20 mouse cellular contexts compared by ENCODE assay signal in the genomic region with DNA sequence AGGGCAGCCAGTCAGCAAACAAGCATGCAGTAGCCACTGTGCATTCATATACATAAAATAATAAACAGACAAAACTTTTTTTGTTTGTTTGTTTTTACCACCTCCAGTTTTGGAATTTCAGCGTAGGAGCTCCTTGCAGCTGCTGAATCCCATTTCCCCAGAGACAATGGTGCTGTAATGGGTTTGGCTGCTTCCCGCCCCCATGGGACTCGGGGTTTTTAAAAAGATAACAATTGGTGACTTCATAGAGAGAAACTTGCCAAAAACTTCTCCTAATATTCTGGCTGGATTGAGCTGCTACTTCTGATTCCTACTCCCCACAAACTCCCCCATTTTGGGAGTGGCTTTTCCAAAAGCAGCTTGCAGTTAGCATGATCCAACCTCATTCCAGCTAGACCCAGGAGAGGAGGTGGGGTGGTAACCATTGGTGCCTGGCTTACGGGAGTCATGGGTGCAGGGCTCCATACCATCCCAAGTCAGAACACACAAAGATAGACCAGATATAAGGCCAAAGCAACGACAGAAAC. TPM values are rescaled to one million over a fixed set of nuclear protein-coding genes. Genes with fewer than 3 reads are reported as not detected.
A peak's percentile ranks its signal among the peaks of the same experiment; 100 is the strongest.
DNase-seq lines count a peak whose midpoint lies in the region; ATAC-seq and TF ChIP-seq lines count a peak whose summit lies in the region.
"Had no signal": no experiment of that assay in that cellular context is flagged by ENCODE, and none has a peak within 500 bp of the region (broad histone marks: within the 10 kb centered on the region; RNA-seq: fewer than 3 reads in every experiment).

No protein-coding gene starts in this region.

- no peaks in the 10 kb centered on the region for H3K27me3 ChIP-seq in heart, adult 2 months (ENCODE audit: control insufficient read depth, insufficient read depth, low read length)
- H3K27me3 ChIP-seq in heart, embryonic 12.5 days (replicated peaks) = no peaks in the 10 kb centered on the region
- H3K27me3 ChIP-seq: limb, embryonic 15.5 days had no signal

- TF ChIP-seq CTCF in heart, adult 2 months (IDR thresholded peaks at IDR 0.05) = no peak

- H3K79me2 ChIP-seq in heart, adult 2 months (replicated peaks; ENCODE audit: control insufficient read depth, insufficient read depth, low read length) = no peaks in the 10 kb centered on the region

- no peak overlapping the region for H3K27ac ChIP-seq in heart, adult 2 months
- H3K27ac ChIP-seq in heart, embryonic 12.5 days (ENCODE audit: poor library complexity, severe bottlenecking) = no peak overlapping the region
- H3K27ac ChIP-seq: limb, embryonic 15.5 days had no signal

- intact Hi-C loops in heart, adult 2 months (cut with DNase I) = no loop called here
- intact Hi-C loops in gastrocnemius, postnatal 14 days (cut with DNase I; ENCODE audit: low total_unique reads) = no loop called here

- peak; percentile 74 to 77 for DNase-seq in heart, adult 2 months
- peak; percentile 19 for DNase-seq in ovary, postnatal 14 days (ENCODE audit: low spot score)
- no peak for DNase-seq in ovary, adult 18-20 months (ENCODE audit: low spot score)
- DNase-seq in gastrocnemius, postnatal 14 days = peak; percentile 67
- peak; percentile 75 for DNase-seq in heart, postnatal 4 days
- DNase-seq in right cerebral cortex, adult 2 months (ENCODE audit: low spot score in 2 of 2) = no peak
- DNase-seq in lung, postnatal 4 days = no peak
- DNase-seq: cerebellum, postnatal 10 days; lung, adult 18-20 months; right cerebral cortex, postnatal 4 days had no signal

- 45% methylated on average over 5 of the region's 5 CpGs for WGBS in heart, adult 2 months
- WGBS in heart, embryonic 12.5 days = 57% methylated on average over 5 of the region's 5 CpGs

- H3K9me3 ChIP-seq in heart, embryonic 12.5 days (replicated peaks) = no peaks in the 10 kb centered on the region
- H3K9me3 ChIP-seq: limb, embryonic 15.5 days had no signal

- H3K36me3 ChIP-seq in heart, adult 2 months (ENCODE audit: control insufficient read depth, insufficient read depth, low read length) = no peaks in the 10 kb centered on the region
- no peaks in the 10 kb centered on the region for H3K36me3 ChIP-seq in heart, embryonic 12.5 days
- H3K36me3 ChIP-seq: limb, embryonic 15.5 days had no signal

- no peak for TF ChIP-seq POLR2A in heart, adult 2 months (IDR thresholded peaks at IDR 0.05; ENCODE audit: insufficient read depth, low read depth, low read length)

- TF ChIP-seq EP300 in heart, adult 2 months (IDR thresholded peaks at IDR 0.05; ENCODE audit: insufficient read depth, low read depth, low read length) = 0 out of 2 replicates have a peak, but pooled peaks have one; percentile 27

- H3K4me2 ChIP-seq in heart, embryonic 12.5 days = no peak overlapping the region
- H3K4me2 ChIP-seq: limb, embryonic 15.5 days had no signal

- no peak overlapping the region for H3K4me3 ChIP-seq in heart, adult 2 months
- H3K4me3 ChIP-seq in heart, embryonic 12.5 days = no peak overlapping the region
- H3K4me3 ChIP-seq: limb, embryonic 15.5 days had no signal

- no peak for ATAC-seq in heart, embryonic 12.5 days (ENCODE audit: insufficient number of reproducible peaks, low FRiP score)

- no peak overlapping the region for H3K9ac ChIP-seq in heart, adult 2 months (ENCODE audit: low read depth, low read length)
- no peak overlapping the region for H3K9ac ChIP-seq in heart, embryonic 12.5 days
- H3K9ac ChIP-seq: limb, embryonic 15.5 days had no signal

- no peaks in the 10 kb centered on the region; the same call in 1 of the 2 replicates for H3K4me1 ChIP-seq in heart, adult 2 months (ENCODE audit: control insufficient read depth, insufficient read depth, low read length)
- H3K4me1 ChIP-seq in heart, embryonic 12.5 days (replicated peaks) = no peaks in the 10 kb centered on the region
- H3K4me1 ChIP-seq: limb, embryonic 15.5 days had no signal

RNA-seq across cellular contexts. Expression of a gene that starts 29.7 kb away (rescaled TPM):
- not detected for total RNA-seq in heart, adult 2 months (2021)
- polyA plus RNA-seq in heart, adult 2 months (2012; rRNA removed) = not detected in 2 replicates
- 0.04 and 0.21 TPM in 2 replicates for polyA plus RNA-seq in heart, embryonic 12.5 days (2016; fragmentation: Nextera tagmentation; extraction: Ambion mirVana)
- total RNA-seq in gastrocnemius, postnatal 14 days (2021) = under 1 TPM; 0.22 to 0.86 TPM
- total RNA-seq in heart, postnatal 4 days (2021) = under 1 TPM in 1 of 2 experiments, not detected in 1; 0.16 TPM
- total RNA-seq: hematopoietic stem cell, adult 5-6 weeks; left cerebral cortex, adult 8-10 months; megakaryocyte-erythroid progenitor cell, adult 5-6 weeks; MEL; neutrophil, adult 5-6 weeks had no signal
- polyA plus RNA-seq: large intestine, adult 2 months had no signal

RNA-seq across cellular contexts. Expression of a gene that starts 32.8 kb away (rescaled TPM):
- 10 to 100 TPM; 60.0 to 75.2 TPM for total RNA-seq in heart, adult 2 months (2021)
- 64.5 and 80.0 TPM in 2 replicates for polyA plus RNA-seq in heart, adult 2 months (2012; rRNA removed)
- 1,315 and 1,354 TPM in 2 replicates for polyA plus RNA-seq in heart, embryonic 12.5 days (2016; fragmentation: Nextera tagmentation; extraction: Ambion mirVana)
- total RNA-seq in gastrocnemius, postnatal 14 days (2021) = 1,000 to 10,000 TPM; 2,828 to 3,358 TPM
- total RNA-seq in heart, postnatal 4 days (2021) = 1,000 to 10,000 TPM; 1,716 to 1,905 TPM
- total RNA-seq: hematopoietic stem cell, adult 5-6 weeks; megakaryocyte-erythroid progenitor cell, adult 5-6 weeks; MEL; neutrophil, adult 5-6 weeks had no signal

RNA-seq across cellular contexts. Expression of a gene that starts 43.8 kb away (rescaled TPM):
- total RNA-seq in heart, adult 2 months (2021) = not detected
- not detected in 2 replicates for polyA plus RNA-seq in heart, adult 2 months (2012; rRNA removed)
- not detected in 2 replicates for polyA plus RNA-seq in heart, embryonic 12.5 days (2016; fragmentation: Nextera tagmentation; extraction: Ambion mirVana)
- total RNA-seq in gastrocnemius, postnatal 14 days (2021) = not detected
- 1 to 10 TPM in 1 of 2 experiments, not detected in 1; 1.5 TPM for total RNA-seq in heart, postnatal 4 days (2021)
- total RNA-seq: hematopoietic stem cell, adult 5-6 weeks; left cerebral cortex, adult 8-10 months; megakaryocyte-erythroid progenitor cell, adult 5-6 weeks; MEL; neutrophil, adult 5-6 weeks had no signal
- polyA plus RNA-seq: embryonic facial prominence, embryonic 11.5 days; frontal cortex, adult 2 months; large intestine, adult 2 months; limb, embryonic 15.5 days had no signal

Comparison
In these comparisons a context has a peak if more than half of its experiments do, and no peak if none do; other contexts are left out.
1. DNase-seq: peak in heart, adult 2 months (2 of 2), ovary, postnatal 14 days (single experiment), gastrocnemius, postnatal 14 days (single experiment) and heart, postnatal 4 days (single experiment); none in ovary, adult 18-20 months (single experiment), right cerebral cortex, adult 2 months (0 of 2) and lung, postnatal 4 days (0 of 2).
2. RNA of a gene that starts 32.8 kb away (total RNA-seq): 2,828 to 3,358 TPM in gastrocnemius, postnatal 14 days and 1,716 to 1,905 TPM in heart, postnatal 4 days; 60.0 to 75.2 TPM in heart, adult 2 months; every median in the first group is over 10 times any median in the second.